Mouse (Mus musculus): Measurements from ENCODE around the gene Emc10. TPM values are rescaled to one million over a fixed set of nuclear protein-coding genes. Genes with fewer than 3 reads are reported as not detected.

The Emc10 gene
- polyA plus RNA-seq, 1 experiment from 2014 or later: 104 TPM

- H3K9me3 ChIP-seq (replicated peaks): no peaks in the 10 kb centered on the region
- H3K4me1 ChIP-seq: peaks cover 6% of the 10 kb centered on the region
- H3K4me3 ChIP-seq: no peak overlapping the region
- no peak overlapping the region for H3K27ac ChIP-seq (replicated peaks)
- peaks cover 60% of the 10 kb centered on the region for H3K36me3 ChIP-seq
- DNase-seq (ENCODE audit: low spot score): no peak
- peaks cover 22% of the 10 kb centered on the region for H3K27me3 ChIP-seq (ENCODE audit: low read depth, poor library complexity, severe bottlenecking)
- 88% methylated on average over 29 of the region's 29 CpGs for WGBS
Observed at GRCm38 (mm10) chr7:44532918-44533745, 36.8 kb upstream of the Emc10 start.

DNA sequence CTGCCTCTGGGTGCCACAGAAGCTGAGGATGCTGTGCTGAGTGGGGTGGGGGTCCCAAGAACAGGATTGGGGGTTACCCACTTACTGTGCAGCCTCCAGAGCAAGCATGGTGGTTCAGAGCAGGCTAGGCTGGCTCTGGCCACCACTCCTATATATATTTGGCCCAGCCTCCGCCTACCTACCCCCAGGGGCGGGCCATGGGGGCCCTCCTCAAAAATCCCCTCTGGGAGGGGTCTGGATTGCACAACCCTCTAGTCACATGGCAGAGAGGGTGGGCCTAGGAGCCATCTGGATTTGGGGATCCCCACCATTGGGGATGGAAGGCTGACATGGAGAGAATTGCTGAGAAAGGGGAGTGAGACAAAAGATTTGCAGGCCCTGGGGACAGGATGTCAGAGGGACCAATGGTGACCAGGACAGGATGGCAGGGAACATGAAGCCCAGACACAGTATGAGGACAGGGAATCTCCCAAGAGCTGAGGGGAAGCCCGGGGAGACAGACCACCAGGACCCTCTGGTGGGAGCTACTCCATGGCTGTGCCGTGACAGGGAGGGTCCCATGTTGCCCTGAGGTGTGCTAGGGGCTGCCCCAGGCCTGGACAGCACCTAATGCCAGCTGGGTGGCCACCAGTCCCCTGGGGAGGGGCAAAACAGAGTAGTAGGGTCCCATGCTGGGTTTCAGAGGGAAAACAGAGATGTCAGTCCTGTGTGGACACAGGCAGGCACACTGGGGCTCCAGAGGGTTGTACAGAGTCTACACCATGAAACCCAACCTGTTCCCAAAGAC is 35.8 kb upstream of the Emc10 start, which contains the start of gene Spib:
Gene Spib, minus strand, starts transcription at position 126 of the 787 bp plus-strand sequence.
- WGBS: 82% methylated on average over 4 of the region's 4 CpGs
- H3K4me1 ChIP-seq: peaks cover 13% of the 10 kb centered on the region
- H3K9me3 ChIP-seq (replicated peaks): no peaks in the 10 kb centered on the region
- H3K4me3 ChIP-seq: no peak within 1 kb of the TSS
- H3K27ac ChIP-seq (replicated peaks): no peak within 1 kb of the TSS
- peaks cover 50% of the 10 kb centered on the region for H3K36me3 ChIP-seq
- DNase-seq (ENCODE audit: low spot score): no peak
- peaks cover 32% of the 10 kb centered on the region for H3K27me3 ChIP-seq (ENCODE audit: low read depth, poor library complexity, severe bottlenecking)

DNA sequence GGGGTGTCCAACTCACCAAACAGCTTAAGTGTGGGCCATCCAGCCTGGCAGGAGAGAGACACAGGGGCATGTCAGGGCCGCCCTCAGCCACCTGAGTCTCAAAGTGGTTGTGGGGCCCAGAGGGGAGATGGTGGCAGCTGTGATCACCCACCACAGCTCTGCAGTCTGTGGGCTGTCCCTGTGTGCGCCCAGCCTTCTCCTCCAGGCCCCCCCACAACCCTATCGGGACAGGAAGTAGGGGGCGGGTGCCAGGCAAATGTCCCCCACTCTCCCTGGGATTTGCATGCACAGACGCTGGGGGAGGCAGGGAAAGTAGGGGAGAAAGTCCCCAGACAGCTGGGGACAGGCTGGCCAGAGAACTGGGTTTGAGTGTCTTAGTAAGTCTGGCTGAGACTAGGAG is 34.9 kb upstream of the Emc10 start:
- peaks cover 13% of the 10 kb centered on the region for H3K4me1 ChIP-seq
- H3K9me3 ChIP-seq (replicated peaks): no peaks in the 10 kb centered on the region
- H3K36me3 ChIP-seq: peaks cover 41% of the 10 kb centered on the region
- 61% methylated on average over 5 of the region's 5 CpGs for WGBS
- no peak overlapping the region for H3K4me3 ChIP-seq
- H3K27ac ChIP-seq (replicated peaks): no peak overlapping the region
- DNase-seq (ENCODE audit: low spot score): no peak
- peaks cover 41% of the 10 kb centered on the region for H3K27me3 ChIP-seq (ENCODE audit: low read depth, poor library complexity, severe bottlenecking)

DNA sequence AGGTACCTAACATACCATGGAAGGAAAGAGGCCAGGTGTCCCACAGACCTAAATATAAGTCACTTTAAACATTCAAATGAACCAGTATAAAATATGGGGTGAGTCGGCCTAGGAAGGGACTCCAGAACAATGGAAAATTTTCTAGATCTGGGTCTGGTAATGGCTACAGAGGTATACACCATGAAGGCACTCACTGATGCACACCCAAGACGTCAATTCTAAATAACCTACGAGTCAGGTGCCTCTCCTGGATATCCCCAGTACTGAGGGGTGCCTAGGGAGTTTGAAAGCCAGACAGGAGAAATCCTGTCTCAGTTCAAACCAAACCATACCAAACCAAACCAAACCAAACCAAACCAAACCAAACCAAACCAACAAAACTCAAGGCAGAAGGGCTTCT is 34.2 kb upstream of the Emc10 start:
- 75% methylated on average over 3 of the region's 3 CpGs for WGBS
- Histone ChIP-seq H3K36me3 (peaks cover 34% of the 10 kb centered on the region), H3K4me1 (peaks cover 14% of the 10 kb centered on the region)

GRCm38 (mm10) chr7:44529518-44529917 is 33.2 kb upstream of the Emc10 start:
- H3K27ac ChIP-seq (replicated peaks): no peak overlapping the region
- no peak for DNase-seq (ENCODE audit: low spot score)
- peaks cover 24% of the 10 kb centered on the region for H3K36me3 ChIP-seq
- WGBS: 64% methylated on average over 5 of the region's 5 CpGs
- H3K4me1 ChIP-seq: peaks cover 24% of the 10 kb centered on the region
- no peak overlapping the region for H3K4me3 ChIP-seq
- H3K27me3 ChIP-seq (ENCODE audit: low read depth, poor library complexity, severe bottlenecking): peaks cover 58% of the 10 kb centered on the region
- H3K9me3 ChIP-seq (replicated peaks): no peaks in the 10 kb centered on the region

More for the DNA sequence above, 34.2 kb upstream of the Emc10 start:
- Histone ChIP-seq H3K9me3 (replicated peaks) (no peaks in the 10 kb centered on the region), H3K4me3 (no peak overlapping the region), H3K27ac (replicated peaks) (no peak overlapping the region), H3K27me3 (ENCODE audit: low read depth, poor library complexity, severe bottlenecking) (peaks cover 48% of the 10 kb centered on the region)
- no peak for DNase-seq (ENCODE audit: low spot score)

DNA sequence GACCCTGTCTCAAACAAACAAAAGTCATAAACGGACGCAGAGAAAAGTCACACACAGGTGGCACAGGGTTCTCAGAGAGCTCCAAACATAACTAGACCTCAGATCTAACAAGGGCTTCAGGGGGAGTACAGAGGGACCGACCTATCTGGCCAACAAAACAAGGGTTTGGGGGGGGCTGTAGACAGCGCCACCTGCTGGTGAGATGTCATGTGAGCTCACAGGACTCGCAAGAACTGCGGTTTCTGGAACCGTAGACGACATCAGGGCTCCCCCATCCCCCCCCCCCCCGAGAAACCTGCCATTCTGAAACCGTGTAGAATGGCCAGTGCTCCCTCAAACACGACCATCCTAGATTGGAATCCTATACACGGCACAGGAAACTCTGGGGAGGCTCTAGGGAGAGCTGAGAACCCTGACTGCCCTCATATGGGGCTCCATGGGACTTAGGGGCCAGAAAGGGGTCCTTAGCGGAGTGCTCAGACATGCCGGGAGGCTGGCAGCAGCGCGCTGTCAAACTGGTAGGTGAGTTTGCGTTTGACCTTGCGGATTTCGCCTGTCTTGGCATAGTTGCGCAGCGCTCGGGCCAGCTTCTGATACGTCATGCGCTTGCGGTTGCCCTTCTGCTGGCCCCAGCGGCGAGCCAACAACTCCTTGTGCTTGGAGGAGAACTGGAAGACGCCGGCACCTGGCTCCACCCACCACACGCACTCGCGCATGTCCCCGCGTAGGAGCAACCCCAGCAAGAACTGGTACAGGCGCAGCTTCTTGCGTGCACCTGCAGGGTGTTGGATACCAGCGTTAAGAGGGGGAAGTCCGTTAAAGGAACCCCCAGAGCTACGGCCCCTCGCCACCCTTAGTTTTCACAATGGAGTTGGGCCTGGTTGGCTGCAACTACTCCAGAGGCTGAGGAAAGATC is 31.4 kb upstream of the Emc10 start:
- peaks cover 24% of the 10 kb centered on the region for H3K4me1 ChIP-seq
- peaks cover 76% of the 10 kb centered on the region for H3K27me3 ChIP-seq (ENCODE audit: low read depth, poor library complexity, severe bottlenecking)
- DNase-seq (ENCODE audit: low spot score): peak; percentile 74
- 7% methylated on average over 40 of the region's 40 CpGs for WGBS
- peak overlapping the region; percentile 59; the same call in 1 of the 2 replicates for H3K27ac ChIP-seq (replicated peaks)
- H3K4me3 ChIP-seq: peak overlapping the region; percentile 53
- H3K9me3 ChIP-seq (replicated peaks): no peaks in the 10 kb centered on the region
- H3K36me3 ChIP-seq: peaks cover 6% of the 10 kb centered on the region

GRCm38 (mm10) chr7:44526414-44527154 is 30.3 kb upstream of the Emc10 start:
- Histone ChIP-seq H3K4me1 (peaks cover 29% of the 10 kb centered on the region), H3K36me3 (no peaks in the 10 kb centered on the region), H3K9me3 (replicated peaks) (no peaks in the 10 kb centered on the region), H3K27ac (replicated peaks) (no peak overlapping the region), H3K27me3 (ENCODE audit: low read depth, poor library complexity, severe bottlenecking) (peaks cover 88% of the 10 kb centered on the region), H3K4me3 (no peak overlapping the region)
- DNase-seq (ENCODE audit: low spot score): no peak
- 88% methylated on average over 14 of the region's 14 CpGs for WGBS

DNA sequence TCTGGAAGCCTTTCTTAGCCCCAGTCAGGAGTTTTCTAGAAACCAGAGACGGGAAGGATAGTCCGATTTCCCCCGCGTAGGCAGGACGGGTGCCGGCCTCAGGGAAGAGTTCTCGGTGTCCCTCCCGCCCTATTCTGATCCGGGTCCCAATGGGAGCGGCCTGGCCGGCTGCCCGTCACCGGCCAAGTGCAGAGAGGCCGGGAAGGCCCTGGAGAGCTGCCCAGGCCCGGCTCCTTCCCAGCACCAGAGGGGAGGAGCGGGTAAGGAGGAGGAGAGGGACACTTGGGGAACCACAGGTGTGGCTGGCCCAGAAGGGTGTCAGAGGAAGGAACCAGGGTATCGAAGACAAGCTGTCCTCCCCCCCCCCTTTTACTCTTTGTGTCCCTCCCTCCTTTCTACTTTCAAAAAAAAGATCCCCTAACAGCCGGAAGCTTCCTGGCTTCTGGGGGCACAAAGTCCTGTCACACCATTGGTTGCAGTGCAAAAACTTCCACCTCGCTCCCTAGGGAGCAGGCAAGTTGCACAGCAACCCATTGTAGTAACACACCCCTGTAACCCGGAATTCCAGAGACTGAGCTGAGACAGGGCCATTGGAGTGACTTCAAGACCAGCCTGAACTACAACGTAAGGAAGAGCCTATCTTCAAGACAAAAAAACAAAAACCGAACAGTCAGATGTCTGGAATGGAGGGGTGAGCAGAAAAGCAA is 28.9 kb upstream of the Emc10 start:
- Histone ChIP-seq H3K4me1 (peaks cover 35% of the 10 kb centered on the region), H3K27me3 (ENCODE audit: low read depth, poor library complexity, severe bottlenecking) (peaks cover 98% of the 10 kb centered on the region), H3K9me3 (replicated peaks) (no peaks in the 10 kb centered on the region), H3K36me3 (no peaks in the 10 kb centered on the region), H3K27ac (replicated peaks) (peak overlapping the region; percentile 49), H3K4me3 (peak overlapping the region; percentile 9; the same call in 1 of the 2 replicates)
- WGBS: 21% methylated on average over 22 of the region's 22 CpGs
- no peak for DNase-seq (ENCODE audit: low spot score)

DNA sequence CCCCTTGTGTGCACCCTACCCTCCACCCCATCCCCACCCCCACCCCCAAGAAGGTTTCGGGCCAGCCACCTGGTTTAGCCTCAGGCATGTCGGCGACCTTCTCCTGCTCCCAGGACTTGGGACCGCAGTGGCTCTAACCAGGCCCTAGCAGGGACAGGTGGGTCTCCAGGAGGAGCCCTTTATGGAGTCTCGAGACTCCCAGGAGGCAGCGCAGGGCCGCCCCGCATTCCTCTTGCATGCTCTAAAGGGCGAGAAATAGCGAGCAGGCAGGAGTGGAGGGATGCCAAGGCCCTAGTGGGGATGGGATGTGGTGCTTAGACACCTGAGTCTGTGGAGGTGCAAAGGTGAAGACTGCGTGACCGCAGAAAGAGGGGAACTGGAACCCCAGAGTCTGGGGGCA is 28.2 kb upstream of the Emc10 start, which contains the start of gene Mybpc2:
Gene Mybpc2, minus strand, starts transcription at position 155 of the 400 bp plus-strand sequence.
- peak within 1 kb of the TSS; percentile 9; the same call in 1 of the 2 replicates for H3K4me3 ChIP-seq

DNA sequence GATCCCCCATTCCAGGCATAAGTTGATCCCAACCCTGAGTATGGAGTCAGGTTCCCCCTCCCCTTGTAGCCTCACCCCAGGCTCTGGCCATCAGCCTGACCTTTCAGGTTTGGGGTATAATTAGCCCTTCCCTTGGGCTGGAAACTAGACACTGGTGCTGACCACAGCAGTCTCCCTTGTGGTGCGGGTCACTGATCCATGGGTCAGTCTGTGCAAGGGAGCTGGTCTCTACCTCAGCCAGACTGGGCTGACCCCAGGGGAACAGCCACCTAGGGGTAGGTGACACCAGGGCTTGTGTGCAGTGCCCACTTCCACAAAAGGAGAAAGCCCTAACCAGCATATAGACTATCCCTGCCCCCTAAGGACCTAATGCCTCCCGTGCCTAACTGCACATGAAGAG is 26.7 kb upstream of the Emc10 start:
- peaks cover 28% of the 10 kb centered on the region for H3K4me1 ChIP-seq
- no peak for DNase-seq (ENCODE audit: low spot score)
- H3K27me3 ChIP-seq (ENCODE audit: low read depth, poor library complexity, severe bottlenecking): peaks cover 76% of the 10 kb centered on the region
- no peak overlapping the region for H3K4me3 ChIP-seq
- no peaks in the 10 kb centered on the region for H3K9me3 ChIP-seq (replicated peaks)
- 91% methylated on average over 2 of the region's 2 CpGs for WGBS
- no peak overlapping the region for H3K27ac ChIP-seq (replicated peaks)
- no peaks in the 10 kb centered on the region for H3K36me3 ChIP-seq

More for the DNA sequence above, 28.2 kb upstream of the Emc10 start, which contains the start of gene Mybpc2:
- Histone ChIP-seq H3K27me3 (ENCODE audit: low read depth, poor library complexity, severe bottlenecking) (peaks cover 90% of the 10 kb centered on the region), H3K4me1 (peaks cover 34% of the 10 kb centered on the region), H3K27ac (replicated peaks) (peak within 1 kb of the TSS; percentile 49), H3K9me3 (replicated peaks) (no peaks in the 10 kb centered on the region), H3K36me3 (no peaks in the 10 kb centered on the region)
- WGBS: 33% methylated on average over 12 of the region's 12 CpGs
- DNase-seq (ENCODE audit: low spot score): no peak

GRCm38 (mm10) chr7:44521710-44522109 is 25.4 kb upstream of the Emc10 start:
- Histone ChIP-seq H3K27me3 (ENCODE audit: low read depth, poor library complexity, severe bottlenecking) (peaks cover 63% of the 10 kb centered on the region), H3K4me3 (peak overlapping the region; percentile 36), H3K36me3 (no peaks in the 10 kb centered on the region), H3K27ac (replicated peaks) (no peak overlapping the region), H3K9me3 (replicated peaks) (no peaks in the 10 kb centered on the region), H3K4me1 (peaks cover 22% of the 10 kb centered on the region)
- DNase-seq (ENCODE audit: low spot score): peak; percentile 67
- WGBS: 2% methylated on average over 20 of the region's 20 CpGs
